Mouse (Mus musculus) gastrocnemius, postnatal 14 days (tissue): ENCODE results near the gene Ppara. TPM values are rescaled to one million over a fixed set of nuclear protein-coding genes. Genes with fewer than 3 reads are reported as not detected.

Source experiments
- DNase-seq: peaks from one replicate; pipeline ENCODE4 v3.0.0; 2021; ENCODE audit warnings: mixed read lengths
- intact Hi-C: fragments of 180-260 bp; cut with DNase I; formaldehyde crosslinking; loops from one replicate; pipeline ENCODE4 v1.15.1; 2025; ENCODE audit warnings: low total_unique reads
- total RNA-seq, 2 experiments: library from RNA; stranded (reverse); gene quantifications; 2 replicates each; pipeline ENCODE4 v1.2.3; 2021

Ppara gene
- total RNA-seq, 2 experiments from 2014 or later = 6.3 to 16.3 TPM

DNA sequence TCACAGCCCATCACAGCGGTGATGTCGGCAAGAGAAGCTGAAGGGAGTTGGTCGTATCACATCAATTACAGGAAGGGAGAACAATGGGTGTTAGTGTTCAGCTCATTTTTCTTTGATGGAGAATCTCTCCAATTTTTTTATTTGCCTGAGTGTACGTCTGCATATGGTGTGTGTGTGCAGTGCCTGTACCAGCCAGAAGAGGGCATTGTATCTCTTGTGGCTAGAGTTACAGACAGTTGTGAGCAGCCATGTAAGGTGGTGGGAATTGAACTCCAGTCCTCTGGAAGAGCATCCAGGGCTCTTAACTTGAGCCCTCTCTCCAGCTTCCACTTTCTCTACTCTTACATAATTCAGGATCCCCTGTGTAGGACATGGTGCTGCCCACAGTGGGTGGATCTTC is 48.4 kb downstream of the Ppara start:
- intact Hi-C loops = no loop called here
- DNase-seq = no peak

DNA sequence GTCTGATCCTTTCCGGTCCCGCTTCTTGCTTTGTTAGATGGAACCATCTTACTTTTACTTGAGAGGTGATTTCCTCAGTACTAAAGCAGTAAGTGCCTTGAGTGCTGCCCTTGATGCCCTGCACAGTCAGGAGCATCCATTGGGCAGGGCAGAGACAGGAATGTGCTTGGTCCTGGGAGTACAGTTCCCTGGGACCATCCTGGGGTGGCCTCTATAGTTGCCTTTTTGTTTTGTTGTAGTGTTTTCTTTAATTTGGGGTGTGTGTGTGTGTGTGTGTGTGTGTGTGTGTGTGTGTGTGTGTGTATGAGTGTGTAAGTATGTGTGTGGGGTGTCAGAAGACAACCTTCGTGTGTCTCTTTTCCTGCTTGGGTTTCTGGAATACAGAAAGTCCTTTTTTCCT is 49.6 kb downstream of the Ppara start:
- DNase-seq = no peak
- intact Hi-C loops = no loop called here

DNA sequence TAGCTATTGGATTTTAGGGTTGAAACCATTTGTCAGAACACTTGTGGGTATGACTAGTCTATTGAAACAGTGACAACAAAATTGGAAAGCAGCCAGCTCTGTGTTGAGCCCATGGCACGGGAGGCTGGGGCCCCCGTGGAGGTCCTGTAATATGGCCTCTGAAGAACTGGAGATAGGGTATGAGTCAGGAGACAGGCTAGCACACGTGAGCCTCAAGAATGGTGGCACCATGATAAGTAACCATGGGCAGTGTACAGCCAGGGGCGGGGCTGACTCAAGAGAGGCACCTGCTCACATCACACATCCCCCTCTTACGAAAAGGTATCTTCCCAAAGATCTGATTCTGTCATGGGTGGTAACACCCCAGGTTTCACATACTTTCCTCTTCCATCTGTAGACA is 51.9 kb downstream of the Ppara start:
- intact Hi-C loops = no loop called here
- DNase-seq = no peak

DNA sequence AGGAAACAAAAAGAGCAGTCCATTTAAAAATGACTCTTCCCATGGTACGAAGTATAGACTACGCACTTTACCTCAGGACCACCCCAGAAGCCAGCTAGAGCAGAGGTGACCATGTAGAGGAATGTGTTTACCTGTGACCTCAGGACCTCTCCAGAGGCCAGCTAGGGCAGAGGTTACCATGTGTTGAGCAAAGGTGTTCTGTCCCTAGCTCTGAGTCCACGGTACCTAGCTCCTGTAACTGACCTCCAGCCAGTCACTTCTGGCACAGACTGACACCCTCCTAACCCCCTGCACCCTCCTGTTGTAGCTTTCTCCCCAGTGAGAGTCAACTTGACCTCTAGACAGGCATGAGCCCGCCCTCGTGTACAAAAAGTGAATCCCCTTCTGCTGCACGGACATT is 52.7 kb downstream of the Ppara start:
- DNase-seq = no peak
- intact Hi-C loops = no loop called here

DNA sequence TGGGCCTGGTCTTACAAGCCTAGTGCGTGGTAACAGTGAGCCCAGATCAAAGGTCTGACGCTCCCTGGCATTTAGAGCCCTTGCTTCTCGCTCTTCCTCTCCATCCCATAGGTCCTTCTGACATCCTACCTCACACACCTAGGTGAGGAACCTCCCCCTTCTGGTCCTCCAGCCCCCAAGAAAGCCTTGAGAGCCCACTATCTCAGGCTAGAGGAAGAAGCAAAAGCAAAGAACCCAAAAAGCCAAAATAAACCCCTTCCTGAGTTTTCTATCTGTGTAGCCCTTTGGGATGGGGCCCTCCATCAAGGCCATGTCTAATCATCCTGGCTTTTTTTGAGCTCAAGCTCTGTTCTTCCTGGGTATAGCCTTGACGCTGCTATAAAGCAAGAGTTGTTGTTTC is 53.3 kb downstream of the Ppara start:
- DNase-seq = no peak
- intact Hi-C loops = no loop called here

DNA sequence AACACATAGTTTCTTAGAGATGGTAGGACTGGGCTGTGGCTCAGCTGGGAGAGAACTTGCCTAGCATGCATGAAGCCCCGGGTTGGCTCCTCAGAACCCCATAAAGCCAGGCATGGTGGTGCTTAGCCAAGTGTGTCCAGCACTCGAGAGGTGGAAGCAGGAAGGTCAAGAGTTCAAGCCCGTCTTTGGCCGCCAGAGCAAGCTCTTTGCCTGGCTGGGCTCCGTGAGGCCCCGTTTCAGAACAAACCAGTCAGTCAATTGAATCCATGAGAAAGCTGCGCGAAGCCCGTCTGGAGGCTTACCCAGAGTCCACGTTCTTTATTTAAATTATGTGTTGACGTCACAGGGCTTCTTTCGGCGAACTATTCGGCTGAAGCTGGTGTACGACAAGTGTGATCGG is 53.9 kb downstream of the Ppara start:
- DNase-seq = no peak
- intact Hi-C loops = no loop called here

DNA sequence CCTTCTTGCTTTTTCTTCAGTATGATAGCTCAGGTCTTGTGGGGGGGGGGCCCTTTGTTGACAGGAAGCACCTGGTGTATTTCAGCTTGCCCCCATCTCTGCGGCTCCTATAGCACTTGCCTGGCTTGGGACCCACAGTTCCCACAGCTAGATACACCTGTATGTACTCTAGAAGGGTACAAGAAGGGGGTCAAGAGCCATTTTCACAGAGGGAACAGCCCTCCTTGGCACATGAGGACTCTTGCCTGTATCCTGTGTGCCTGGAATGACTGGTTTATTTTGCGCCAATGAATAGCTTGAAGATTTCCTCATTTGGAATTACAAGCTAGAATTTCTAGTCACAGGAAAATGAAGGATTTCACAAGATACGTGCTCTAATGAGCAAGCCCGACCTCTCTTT is 56.7 kb downstream of the Ppara start:
- DNase-seq = no peak
- intact Hi-C loops = no loop called here

DNA sequence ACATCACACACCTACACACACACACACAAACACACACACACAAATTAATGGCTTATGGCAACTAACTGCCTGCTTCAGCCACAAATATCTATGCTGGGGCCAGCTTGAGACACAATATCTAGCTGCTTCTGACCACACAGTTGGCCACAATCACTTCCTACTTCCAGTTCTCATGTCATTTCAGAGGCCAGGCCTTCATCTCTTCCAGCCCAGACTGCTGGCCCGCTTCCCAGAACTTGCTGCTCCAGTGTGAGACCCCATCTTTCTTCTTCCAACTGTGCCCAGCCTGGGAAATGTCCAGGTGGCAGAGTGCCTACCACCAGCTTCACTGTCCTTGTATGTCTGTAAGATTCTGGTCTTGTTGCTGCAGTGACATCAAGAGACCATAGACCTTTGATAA is 58.0 kb downstream of the Ppara start:
- DNase-seq = peak; percentile 51

DNA sequence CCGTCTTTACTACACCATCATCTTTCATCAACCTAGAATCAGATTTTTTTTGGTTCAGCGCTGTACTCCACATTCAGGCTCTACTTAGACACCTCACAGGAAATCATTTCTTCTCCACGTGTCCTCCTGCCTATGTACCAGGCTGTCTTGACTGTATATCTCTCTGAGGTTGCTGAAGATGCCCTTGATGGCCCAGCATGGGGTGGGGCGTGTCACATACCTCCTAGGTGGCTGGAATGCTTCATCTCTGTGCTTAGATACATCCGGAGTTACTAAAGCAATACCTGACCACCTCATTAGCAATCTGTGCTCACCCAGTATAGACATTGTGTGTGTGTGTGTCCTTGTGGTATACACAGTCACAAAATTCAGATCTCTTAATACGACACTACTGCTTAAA is 60.7 kb downstream of the Ppara start:
- DNase-seq = no peak
- intact Hi-C loops = no loop called here

More for the DNA sequence above, 58.0 kb downstream of the Ppara start:
- intact Hi-C loops = no loop called here

DNA sequence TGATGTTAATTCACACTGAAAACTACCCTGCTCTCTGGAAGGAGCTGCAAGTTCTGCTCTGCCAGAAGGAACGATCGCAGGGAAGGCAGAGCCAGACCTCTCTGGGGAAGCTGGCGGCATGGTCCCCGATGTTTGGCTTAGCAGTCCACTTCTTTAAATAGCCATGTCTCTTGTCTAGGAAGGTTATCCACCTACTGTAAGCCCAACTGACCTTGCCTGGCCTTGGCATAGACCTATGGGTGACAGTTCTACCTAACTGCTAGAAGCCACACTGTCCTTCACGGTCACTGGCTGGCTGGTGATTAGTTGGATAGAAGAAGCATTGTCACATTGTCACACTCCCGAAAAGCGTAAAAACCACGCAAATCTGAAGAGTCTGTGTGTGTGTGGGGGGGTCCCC is 63.9 kb downstream of the Ppara start:
- peak; percentile 21 for DNase-seq
- intact Hi-C loops = no loop called here

DNA sequence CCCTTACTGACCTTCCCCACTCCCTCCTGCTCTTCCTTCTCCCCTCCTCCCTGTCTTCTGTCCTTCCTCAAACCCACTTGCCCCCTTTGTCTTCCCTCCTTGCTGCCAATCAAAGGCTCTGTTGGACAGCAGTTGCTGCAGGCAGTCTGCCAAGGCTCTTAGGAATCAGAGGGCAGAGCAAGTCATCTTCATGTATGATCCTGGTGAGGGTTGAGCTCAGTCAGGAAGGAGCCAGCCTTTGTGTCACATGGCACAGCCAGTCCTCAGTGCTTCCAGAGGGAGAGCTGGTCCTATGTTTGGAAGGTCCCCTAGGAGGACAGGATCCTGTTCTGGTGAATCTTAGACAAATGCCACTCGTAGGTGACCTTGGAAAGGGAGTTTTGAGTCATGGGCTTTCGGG is 68.1 kb downstream of the Ppara start:
- DNase-seq = no peak
- intact Hi-C loops = no loop called here

DNA sequence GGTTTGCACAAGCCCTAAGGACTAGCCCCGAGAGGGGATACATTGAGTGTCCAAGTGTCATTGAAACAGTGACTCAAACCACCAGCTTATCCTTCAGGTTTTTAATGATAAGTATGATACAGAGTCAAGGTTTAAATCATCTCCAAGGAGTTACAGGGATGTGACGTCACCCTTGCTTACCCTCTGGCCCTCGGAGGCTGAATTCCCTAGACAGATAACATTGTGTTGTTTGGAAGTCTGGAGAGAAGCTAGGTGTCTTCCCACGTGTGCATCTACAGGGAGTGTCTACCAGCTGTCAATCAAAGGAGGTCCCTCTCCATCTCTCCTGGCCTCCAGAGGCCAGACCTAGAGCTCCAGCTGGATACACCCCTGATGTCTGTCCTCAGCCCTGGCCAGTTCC is 72.1 kb downstream of the Ppara start:
- intact Hi-C loops = no loop called here
- DNase-seq = no peak

DNA sequence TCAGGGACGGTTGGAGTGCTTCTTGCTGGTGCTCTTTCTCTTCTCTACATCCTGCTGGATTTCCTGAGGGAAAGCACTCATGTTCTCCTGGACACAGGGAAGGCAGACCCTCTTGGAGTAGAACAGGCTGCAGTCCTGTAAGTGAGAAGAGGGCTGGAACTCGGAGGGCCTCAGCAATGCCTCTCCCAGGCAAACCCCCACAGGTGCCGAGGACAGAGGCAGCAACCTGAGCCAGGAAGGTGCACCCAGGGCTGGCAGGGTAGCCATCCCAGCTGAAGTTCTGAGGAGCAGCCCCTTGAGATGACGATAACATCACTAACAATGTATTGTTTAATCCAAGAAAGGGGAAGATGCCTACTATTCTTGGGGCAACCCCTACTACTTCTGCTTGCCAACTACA is 72.6 kb downstream of the Ppara start:
- intact Hi-C loops = no loop called here
- no peak for DNase-seq

DNA sequence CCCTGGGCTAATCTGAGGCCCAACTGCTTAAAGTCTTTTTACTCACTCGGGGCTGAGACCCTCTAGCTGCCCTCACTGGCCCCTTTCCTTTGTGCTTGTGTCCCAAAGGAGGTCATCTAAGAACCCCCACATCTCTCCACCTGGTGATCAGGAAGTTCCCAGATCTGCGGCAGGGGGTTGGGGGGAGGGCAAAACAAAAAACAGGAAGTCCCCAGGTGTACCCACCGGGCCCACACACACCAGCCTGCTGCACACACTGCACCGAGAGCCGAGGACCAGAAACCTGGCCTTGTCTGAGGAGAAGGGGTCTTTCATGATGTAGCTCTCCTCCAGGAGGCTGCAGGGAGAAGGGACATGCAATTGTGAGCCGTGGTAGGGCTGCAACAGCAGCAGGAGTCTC is 73.2 kb downstream of the Ppara start:
- DNase-seq = no peak
- intact Hi-C loops = no loop called here

DNA sequence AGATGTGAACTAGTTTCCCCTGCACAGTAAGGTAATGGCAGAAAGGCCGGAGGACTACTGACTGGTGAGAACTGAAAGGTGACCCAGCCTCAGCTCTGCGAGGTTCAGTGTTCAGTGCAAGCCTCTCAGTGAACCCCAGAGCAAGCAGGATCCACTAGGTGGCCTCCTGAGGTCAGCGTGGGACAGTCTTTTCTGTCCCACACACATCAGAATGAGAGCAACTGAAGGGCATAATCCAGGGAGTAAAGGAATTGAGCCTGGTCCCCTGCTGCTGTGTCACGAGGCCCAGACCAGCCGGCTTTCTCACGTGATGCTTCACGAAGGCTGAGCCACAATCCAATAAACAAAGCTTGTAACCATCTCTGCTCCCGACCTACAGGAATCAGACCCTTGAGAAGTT is 73.7 kb downstream of the Ppara start:
- no peak for DNase-seq
- intact Hi-C loops = no loop called here

DNA sequence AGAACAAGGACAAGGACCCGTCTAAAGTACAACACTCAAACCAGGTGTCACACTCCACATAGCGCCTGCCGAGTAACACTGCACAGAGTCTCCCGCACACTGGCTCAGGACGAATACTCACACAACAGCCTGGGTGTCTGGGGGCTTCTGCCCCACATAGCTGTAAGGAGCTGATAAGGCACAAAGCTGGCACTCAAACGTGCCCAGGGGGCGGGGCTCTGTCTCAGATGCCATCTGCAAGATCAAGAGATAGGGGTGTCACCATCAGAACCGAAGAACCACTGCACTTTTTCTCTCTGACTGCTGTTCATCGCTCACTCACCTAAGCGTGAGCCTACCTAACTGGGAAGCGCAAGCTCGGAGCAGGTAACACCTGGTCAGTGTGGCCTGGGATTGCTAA is 74.3 kb downstream of the Ppara start:
- intact Hi-C loops = no loop called here
- DNase-seq = no peak

DNA sequence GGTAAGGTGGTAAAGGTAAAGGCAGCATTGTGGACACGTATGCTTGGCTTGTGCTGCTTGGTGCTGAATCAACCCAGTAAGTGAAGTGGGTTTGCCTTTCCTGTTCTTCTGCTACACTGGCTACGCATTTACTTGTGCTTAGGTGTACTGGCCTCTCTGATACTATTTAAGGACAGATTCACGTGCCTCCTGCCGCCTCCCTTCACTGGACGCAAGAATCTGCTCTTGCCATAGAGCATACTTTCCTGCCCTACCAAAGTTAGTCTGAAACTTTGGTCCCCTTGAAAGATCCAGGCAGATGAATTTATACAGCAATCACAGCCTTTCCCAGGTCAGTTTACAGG is 75.7 kb downstream of the Ppara start:
- intact Hi-C loops = no loop called here
- no peak for DNase-seq

DNA sequence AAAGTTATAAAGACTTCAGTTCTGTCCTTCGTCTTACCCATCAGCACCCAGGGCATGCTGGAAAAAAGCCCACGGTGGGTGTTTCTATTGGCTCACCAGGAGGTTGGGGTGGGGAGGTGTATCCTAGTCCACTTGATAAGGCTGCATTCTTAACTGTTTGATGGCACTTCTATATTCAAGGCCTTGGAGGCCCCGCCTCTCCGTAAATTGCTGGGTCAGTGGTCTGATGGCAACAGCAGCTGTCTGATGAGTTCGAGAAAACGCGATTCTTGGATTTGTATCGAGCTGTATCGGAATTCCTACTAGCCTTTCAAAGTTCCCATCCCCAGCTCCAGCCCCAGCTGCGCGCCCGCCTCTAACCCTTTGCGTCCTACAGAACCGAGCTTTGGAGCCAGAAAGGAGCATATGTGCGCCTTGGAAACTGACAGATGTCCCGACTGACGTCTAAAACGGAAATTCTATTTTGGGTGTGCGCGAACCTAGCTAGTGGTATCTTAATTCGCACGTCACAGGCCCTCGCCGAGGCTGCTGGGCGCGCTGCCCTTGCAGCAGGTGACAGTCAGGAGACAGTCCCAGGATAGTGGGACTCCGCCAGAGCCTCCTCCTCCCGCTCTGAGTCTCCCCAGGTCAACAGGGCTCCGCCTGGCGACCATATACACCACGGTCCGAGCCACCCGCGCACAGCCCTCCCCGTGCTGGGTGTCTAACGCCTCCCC is 76.2 kb downstream of the Ppara start:
- DNase-seq = peak; percentile 83
- intact Hi-C loops = no loop called here

DNA sequence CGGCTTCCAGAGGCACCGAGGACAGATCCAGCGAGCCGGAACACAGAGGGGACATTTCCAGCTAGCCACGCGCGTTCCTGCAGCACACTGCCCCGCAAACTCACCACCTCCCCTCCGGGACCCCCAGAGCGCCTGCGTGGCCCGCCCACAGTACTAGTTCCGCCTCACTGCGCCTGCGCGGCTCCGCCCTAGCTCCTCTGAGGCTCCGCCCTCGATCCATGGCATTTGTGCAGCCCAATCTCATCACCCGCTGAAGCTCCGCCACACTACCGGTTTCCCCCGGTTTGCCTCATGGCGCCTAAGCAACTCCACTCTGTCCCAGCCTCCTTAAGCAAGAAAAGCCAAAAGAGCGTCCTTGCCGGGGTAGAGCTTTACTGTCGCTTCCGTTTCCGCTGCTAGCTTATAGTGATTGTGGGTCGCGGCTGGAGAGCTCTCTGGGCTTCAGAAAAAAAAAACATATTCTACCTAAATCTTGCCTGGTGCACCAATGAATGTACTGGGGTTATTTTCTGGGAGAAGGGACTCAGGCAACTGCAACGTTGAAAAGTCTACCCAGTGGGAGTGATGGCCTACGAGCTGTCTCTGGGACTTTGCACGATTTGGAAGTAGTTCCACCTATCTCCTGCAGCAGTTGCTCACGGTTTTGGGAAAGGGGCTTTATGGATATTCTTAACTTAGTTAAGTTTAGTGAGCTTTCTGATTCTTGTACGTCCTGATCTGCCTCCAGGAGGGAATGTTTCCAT is 76.9 kb downstream of the Ppara start, which contains the start of gene Cdpf1:
Gene Cdpf1, minus strand, starts transcription at position 163 of the 743 bp plus-strand sequence.
- intact Hi-C loops = no loop called here
- DNase-seq = peak; percentile 98

DNA sequence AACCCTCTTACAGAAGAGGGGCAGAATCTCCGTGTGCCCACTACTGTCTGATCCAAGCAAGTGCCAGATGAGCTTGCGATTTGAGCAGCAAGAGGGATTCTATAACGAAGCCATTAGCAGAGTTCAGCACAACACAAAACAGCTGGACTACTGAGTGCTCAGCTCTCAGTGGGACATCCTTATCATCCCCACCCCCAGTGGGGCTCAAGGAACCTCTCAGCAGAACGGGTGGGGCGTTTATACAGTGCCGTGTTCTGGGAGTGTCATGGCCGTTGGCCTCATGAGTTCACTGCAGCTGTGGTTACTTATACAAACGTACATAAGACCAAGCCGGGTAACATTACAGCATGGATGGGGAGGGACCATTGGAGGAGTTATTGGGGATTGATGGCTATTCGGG is 78.6 kb downstream of the Ppara start:
- intact Hi-C loops = no loop called here

DNA sequence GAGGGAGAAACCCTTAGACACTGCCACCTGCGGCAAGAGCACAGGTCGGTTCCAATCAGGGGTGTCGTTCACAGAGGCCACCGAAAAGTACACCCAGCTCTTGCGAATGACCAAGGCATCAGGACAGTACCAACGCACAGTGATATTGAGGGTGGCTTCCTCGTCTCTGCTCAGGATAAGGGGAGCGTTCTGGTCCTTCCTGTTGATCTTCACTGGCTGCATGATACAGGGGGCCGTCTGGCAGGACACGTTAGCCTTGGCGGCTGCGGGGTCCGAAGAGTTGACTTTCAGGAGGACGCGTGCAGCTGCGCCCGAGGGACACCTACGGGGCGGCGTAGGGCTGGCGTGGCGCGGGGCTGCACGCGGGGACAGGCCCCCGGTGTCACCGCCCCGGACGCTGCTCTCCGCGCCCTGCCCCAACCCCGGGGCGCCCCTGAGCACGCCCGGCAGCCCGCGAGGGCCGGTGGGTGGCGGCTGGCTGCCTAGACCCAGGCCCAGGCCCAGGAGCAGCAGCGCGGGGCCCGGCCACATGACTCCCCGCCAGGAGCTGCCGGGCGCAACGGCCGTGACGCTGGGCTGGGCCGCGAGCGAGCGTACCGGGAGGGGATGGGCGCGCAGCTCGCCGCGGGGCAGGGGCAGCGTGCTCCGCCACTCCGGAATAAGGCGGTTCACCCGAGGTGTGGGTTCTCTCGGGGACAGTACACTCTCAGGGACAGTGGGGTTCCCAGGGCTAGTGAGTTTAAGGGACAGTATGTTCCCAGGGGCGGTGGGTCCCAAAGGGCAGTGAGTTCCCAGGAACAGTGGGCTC is 86.6 kb downstream of the Ppara start, which contains the start of gene Pkdrej:
Gene Pkdrej, minus strand, starts transcription at position 532 of the 808 bp plus-strand sequence.
- peak; percentile 53 for DNase-seq
- intact Hi-C loops = no loop called here

More for the DNA sequence above, 78.6 kb downstream of the Ppara start:
- no peak for DNase-seq
